Mouse (Mus musculus): ENCODE data around the gene Ebi3. TPM values are rescaled to one million over a fixed set of nuclear protein-coding genes. Genes with fewer than 3 reads are reported as not detected.

Ebi3 gene
- total RNA-seq, 2 experiments from 2014 or later, result 2.8 to 4.2 TPM

- peak in 1 of 2 experiments; percentile 77 for DNase-seq (ENCODE audit: extremely low spot score in 1 of 2, low spot score in 2 of 2)
- intact Hi-C loops (cut with DNase I), result loop anchor here (5.0 kb wide), 1 partner anchor 255 kb away; no protein-coding TSS in a partner anchor
These were observed 4.7 kb downstream of the Ebi3 start for GRCm38 (mm10) chr17:55957168-55957567.

- DNase-seq (ENCODE audit: extremely low spot score in 1 of 2, low spot score in 2 of 2), result no peak
- intact Hi-C loops (cut with DNase I), result loop anchor here (5.0 kb wide), 1 partner anchor 256 kb away; no protein-coding TSS in a partner anchor
These were observed 5.5 kb downstream of the Ebi3 start for GRCm38 (mm10) chr17:55957726-55958583.

GRCm38 (mm10) chr17:55958584-55958886, 6.1 kb downstream of the Ebi3 start:
- intact Hi-C loops (cut with DNase I), result loop anchor here (5.0 kb wide), 1 partner anchor 256 kb away; no protein-coding TSS in a partner anchor
- no peak for DNase-seq (ENCODE audit: extremely low spot score in 1 of 2, low spot score in 2 of 2)

GRCm38 (mm10) chr17:55958918-55959728, 6.7 kb downstream of the Ebi3 start, which contains the start of gene Yju2:
Yju2 (plus strand) TSS chr17:55959099.
- intact Hi-C loops (cut with DNase I), result loop anchor here (5.0 kb wide), 1 partner anchor 257 kb away; no protein-coding TSS in a partner anchor
- peak; percentile 94 to 95 for DNase-seq (ENCODE audit: extremely low spot score in 1 of 2, low spot score in 2 of 2)

- intact Hi-C loops (cut with DNase I), result loop anchor here (5.0 kb wide), 1 partner anchor 258 kb away; no protein-coding TSS in a partner anchor
- DNase-seq (ENCODE audit: extremely low spot score in 1 of 2, low spot score in 2 of 2), result no peak
These were observed 7.7 kb downstream of the Ebi3 start for GRCm38 (mm10) chr17:55959946-55960740.

- peak; percentile 5 to 28 for DNase-seq (ENCODE audit: extremely low spot score in 1 of 2, low spot score in 2 of 2)
- intact Hi-C loops (cut with DNase I), result no loop called here
These were observed 8.4 kb downstream of the Ebi3 start for GRCm38 (mm10) chr17:55960791-55961190.

- intact Hi-C loops (cut with DNase I), result no loop called here
- peak in 1 of 2 experiments; percentile 19 for DNase-seq (ENCODE audit: extremely low spot score in 1 of 2, low spot score in 2 of 2)
These were observed 9.2 kb downstream of the Ebi3 start for GRCm38 (mm10) chr17:55961631-55962030.

- intact Hi-C loops (cut with DNase I), result no loop called here
- DNase-seq (ENCODE audit: extremely low spot score in 1 of 2, low spot score in 2 of 2), result peak in 1 of 2 experiments; percentile 22
These were observed 10.7 kb downstream of the Ebi3 start for GRCm38 (mm10) chr17:55963171-55963570.

- peak in 1 of 2 experiments; percentile 23 for DNase-seq (ENCODE audit: extremely low spot score in 1 of 2, low spot score in 2 of 2)
- intact Hi-C loops (cut with DNase I), result no loop called here
These were observed 12.1 kb downstream of the Ebi3 start for GRCm38 (mm10) chr17:55964496-55964895.

GRCm38 (mm10) chr17:55964996-55965395, 12.6 kb downstream of the Ebi3 start:
- intact Hi-C loops (cut with DNase I), result no loop called here
- DNase-seq (ENCODE audit: extremely low spot score in 1 of 2, low spot score in 2 of 2), result peak in 1 of 2 experiments; percentile 30

- intact Hi-C loops (cut with DNase I), result no loop called here
- DNase-seq (ENCODE audit: extremely low spot score in 1 of 2, low spot score in 2 of 2), result peak in 1 of 2 experiments; percentile 20
These were observed 14.7 kb downstream of the Ebi3 start for GRCm38 (mm10) chr17:55967186-55967585.

- intact Hi-C loops (cut with DNase I), result no loop called here
- peak in 1 of 2 experiments; percentile 74 for DNase-seq (ENCODE audit: extremely low spot score in 1 of 2, low spot score in 2 of 2)
These were observed 15.8 kb downstream of the Ebi3 start for GRCm38 (mm10) chr17:55968210-55968609.

- intact Hi-C loops (cut with DNase I), result no loop called here
- peak; percentile 45 to 67 for DNase-seq (ENCODE audit: extremely low spot score in 1 of 2, low spot score in 2 of 2)
These were observed 17.1 kb downstream of the Ebi3 start for GRCm38 (mm10) chr17:55969560-55969959.

- peak in 1 of 2 experiments; percentile 77 for DNase-seq (ENCODE audit: extremely low spot score in 1 of 2, low spot score in 2 of 2)
- intact Hi-C loops (cut with DNase I), result no loop called here
These were observed 17.8 kb downstream of the Ebi3 start, which contains the start of gene Shd for GRCm38 (mm10) chr17:55969966-55970891. Shd (plus strand) TSS chr17:55970467.

GRCm38 (mm10) chr17:55971453-55971852, 19.0 kb downstream of the Ebi3 start:
- peak in 1 of 2 experiments; percentile 44 for DNase-seq (ENCODE audit: extremely low spot score in 1 of 2, low spot score in 2 of 2)
- intact Hi-C loops (cut with DNase I), result no loop called here

GRCm38 (mm10) chr17:55976255-55976862, 23.9 kb downstream of the Ebi3 start:
- DNase-seq (ENCODE audit: extremely low spot score in 1 of 2, low spot score in 2 of 2), result peak; percentile 58 to 85
- intact Hi-C loops (cut with DNase I), result loop anchor here (5.0 kb wide), 1 partner anchor 36 kb away; no protein-coding TSS in a partner anchor

- intact Hi-C loops (cut with DNase I), result loop anchor here (5.0 kb wide), 1 partner anchor 35 kb away; no protein-coding TSS in a partner anchor
- DNase-seq (ENCODE audit: extremely low spot score in 1 of 2, low spot score in 2 of 2), result no peak
These were observed 24.9 kb downstream of the Ebi3 start for GRCm38 (mm10) chr17:55977301-55977700.
